16 mouse cellular contexts compared by ENCODE assay signal in genomic region chr10:101771157-101771556, GRCm38 (mm10).
"Had no signal": no experiment of that assay in that cellular context is flagged by ENCODE, and none has a peak within 500 bp of the region (broad histone marks: within the 10 kb centered on the region; RNA-seq: fewer than 3 reads in every experiment).

No protein-coding gene starts in this region.

- H3K9ac ChIP-seq: lung, embryonic 15.5 days; midbrain, embryonic 13.5 days; midbrain, embryonic 15.5 days; neural tube, embryonic 12.5 days; stomach, embryonic 15.5 days had no signal

- H3K36me3 ChIP-seq: lung, embryonic 15.5 days; midbrain, embryonic 13.5 days; midbrain, embryonic 15.5 days; neural tube, embryonic 12.5 days; stomach, embryonic 15.5 days had no signal

- H3K27ac ChIP-seq: lung, embryonic 15.5 days; macrophage; midbrain, embryonic 13.5 days; midbrain, embryonic 15.5 days; neural tube, embryonic 12.5 days; stomach, embryonic 15.5 days; stomach, postnatal 0 days had no signal

- H3K4me2 ChIP-seq: lung, embryonic 15.5 days; midbrain, embryonic 11.5 days; midbrain, embryonic 13.5 days; midbrain, embryonic 15.5 days; neural tube, embryonic 12.5 days; stomach, embryonic 15.5 days had no signal

- DNase-seq: lung, postnatal 14 days; lung, postnatal 36 days; right cerebral cortex, postnatal 14 days; thymus, adult 2 months; thymus, postnatal 25 days; thymus, postnatal 4 days had no signal

- H3K27me3 ChIP-seq: lung, embryonic 15.5 days; megakaryocyte, embryonic 14.5 days; midbrain, embryonic 13.5 days; midbrain, embryonic 15.5 days; neural tube, embryonic 12.5 days; stomach, embryonic 15.5 days had no signal

- H3K9me3 ChIP-seq: lung, embryonic 15.5 days; megakaryocyte, embryonic 14.5 days; midbrain, embryonic 13.5 days; midbrain, embryonic 15.5 days; neural tube, embryonic 12.5 days; stomach, embryonic 15.5 days had no signal

- H3K4me3 ChIP-seq: lung, embryonic 15.5 days; megakaryocyte, embryonic 14.5 days; midbrain, embryonic 13.5 days; midbrain, embryonic 15.5 days; neural tube, embryonic 12.5 days; stomach, embryonic 15.5 days had no signal

- H3K4me1 ChIP-seq: lung, embryonic 15.5 days; megakaryocyte, embryonic 14.5 days; midbrain, embryonic 13.5 days; midbrain, embryonic 15.5 days; neural tube, embryonic 12.5 days; stomach, embryonic 15.5 days had no signal

- ATAC-seq: lung, postnatal 0 days; midbrain, embryonic 13.5 days; midbrain, embryonic 15.5 days had no signal
